Mouse (Mus musculus): ENCODE measurements around the gene Nptn. TPM values are rescaled to one million over a fixed set of nuclear protein-coding genes. Genes with fewer than 3 reads are reported as not detected.

Nptn gene
- polyA plus RNA-seq, 1 experiment: 349 TPM

DNA sequence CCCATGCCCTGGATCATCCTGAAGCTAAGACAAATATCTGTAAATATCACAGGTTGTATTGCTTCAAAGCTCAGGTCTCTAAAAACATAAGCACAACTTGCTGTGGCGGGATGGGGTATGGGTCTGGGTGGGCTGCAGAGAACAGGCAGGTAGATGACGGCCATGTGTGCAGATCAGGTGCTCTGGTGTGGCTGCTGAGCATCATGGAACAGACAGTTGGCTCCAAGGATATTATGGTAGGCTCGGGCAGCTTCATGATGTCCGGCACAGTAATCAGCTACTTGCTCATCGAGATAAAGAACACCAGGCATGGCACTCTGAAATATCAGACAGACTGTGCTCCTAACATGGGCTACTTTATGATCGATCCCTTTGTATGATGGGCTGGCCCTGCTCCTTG lies 87.8 kb downstream of the Nptn start:
- peaks cover 3% of the 10 kb centered on the region for H3K36me3 ChIP-seq (ENCODE audit: control insufficient read depth, insufficient read depth)
- H3K4me2 ChIP-seq (ENCODE audit: low read depth): no peak overlapping the region
- H3K79me2 ChIP-seq (ENCODE audit: control insufficient read depth, insufficient read depth): no peaks in the 10 kb centered on the region
- no peak overlapping the region for H3ac ChIP-seq (ENCODE audit: control insufficient read depth, insufficient read length)
- H3K4me3 ChIP-seq: no peak overlapping the region
- no peak for TF ChIP-seq CEBPB (IDR thresholded peaks at IDR 0.05; ENCODE audit: insufficient read depth, poor library complexity, severe bottlenecking)
- peak; percentile 59 for TF ChIP-seq POLR2AphosphoS2 (IDR thresholded peaks at IDR 0.05; ENCODE audit: insufficient read length, low read depth)
- H3K27me3 ChIP-seq (ENCODE audit: control insufficient read depth, insufficient read depth, insufficient read length): no peaks in the 10 kb centered on the region

DNA sequence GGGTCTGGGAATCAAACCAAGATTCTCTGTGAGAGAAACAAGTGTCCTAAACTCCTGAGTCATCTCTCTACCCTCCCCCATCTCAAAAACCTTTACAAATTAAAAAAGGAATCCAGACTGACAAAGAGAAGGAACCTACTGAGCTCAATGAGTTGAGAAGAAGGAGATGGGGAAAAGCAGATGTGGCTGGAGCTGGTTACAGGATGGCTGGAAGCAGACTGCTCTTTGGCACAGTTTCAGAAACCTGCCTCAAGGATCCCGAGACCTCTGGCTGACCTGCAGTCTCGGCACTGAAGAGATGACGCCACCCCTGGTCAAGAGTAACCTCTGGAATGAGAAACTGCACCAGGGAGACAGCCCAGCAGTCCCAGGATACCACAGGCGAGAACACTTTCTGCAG lies 90.4 kb downstream of the Nptn start:
- TF ChIP-seq SRF (IDR thresholded peaks at IDR 0.05; ENCODE audit: control insufficient read depth, insufficient read length, low read depth): no peak
- no peak for TF ChIP-seq POLR2A (IDR thresholded peaks at IDR 0.05; ENCODE audit: insufficient read length, low read depth)
- no peak for TF ChIP-seq MAX (IDR thresholded peaks at IDR 0.05; ENCODE audit: low read depth)
- no peak for TF ChIP-seq TCF12 (IDR thresholded peaks at IDR 0.05; ENCODE audit: insufficient read depth, poor library complexity, severe bottlenecking)
- TF ChIP-seq MYOD1 (IDR thresholded peaks at IDR 0.05; ENCODE audit: control insufficient read depth in 1 of 3, insufficient read length in 2 of 3, low read depth in 2 of 3): no peak
- TF ChIP-seq USF1 (IDR thresholded peaks at IDR 0.05; ENCODE audit: low read depth): no peak
- TF ChIP-seq MYOG (IDR thresholded peaks at IDR 0.05; ENCODE audit: control insufficient read depth in 1 of 3, insufficient read depth in 1 of 3, insufficient read length in 2 of 3, low read depth in 2 of 3): no peak
- TF ChIP-seq REST (IDR thresholded peaks at IDR 0.05; ENCODE audit: insufficient read depth, insufficient read length): no peak
- no peak for TF ChIP-seq POLR2AphosphoS2 (IDR thresholded peaks at IDR 0.05; ENCODE audit: insufficient read length, low read depth)
- TF ChIP-seq CEBPB (IDR thresholded peaks at IDR 0.05; ENCODE audit: insufficient read depth, poor library complexity, severe bottlenecking): no peak
- TF ChIP-seq E2F4 (IDR thresholded peaks at IDR 0.05; ENCODE audit: insufficient read depth): no peak
- no peak for TF ChIP-seq TCF3 (IDR thresholded peaks at IDR 0.05; ENCODE audit: insufficient read length, low read depth)
- H3K4me2 ChIP-seq (ENCODE audit: low read depth): peak overlapping the region; percentile 24

DNA sequence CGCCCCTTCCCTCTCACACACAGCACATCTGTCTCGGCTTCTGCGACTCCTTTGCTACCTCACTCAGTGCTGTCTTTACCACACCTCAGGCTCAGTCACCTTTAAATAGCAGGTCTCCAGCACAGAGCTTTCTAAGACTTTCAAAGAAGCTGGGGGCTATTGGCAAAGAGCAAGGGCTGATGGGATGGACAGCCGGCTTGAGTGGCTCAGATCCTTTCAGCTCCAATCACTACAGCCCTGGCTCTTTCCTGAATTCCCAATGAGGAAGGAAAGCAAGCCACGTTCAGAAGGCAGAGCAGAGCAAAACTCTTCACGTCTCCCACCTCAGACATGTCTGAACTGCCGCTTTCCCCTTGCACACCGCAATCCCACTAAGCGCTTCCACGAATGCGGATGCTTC lies 92.7 kb downstream of the Nptn start:
- Histone ChIP-seq H3K4me2 (ENCODE audit: low read depth) (no peak overlapping the region), H3K36me3 (ENCODE audit: control insufficient read depth, insufficient read depth) (no peaks in the 10 kb centered on the region), H3K27me3 (ENCODE audit: control insufficient read depth, insufficient read depth, insufficient read length) (no peaks in the 10 kb centered on the region), H3K4me3 (no peak overlapping the region), H3ac (ENCODE audit: control insufficient read depth, insufficient read length) (no peak overlapping the region), H3K79me2 (ENCODE audit: control insufficient read depth, insufficient read depth) (no peaks in the 10 kb centered on the region)
- TF ChIP-seq POLR2AphosphoS2 (IDR thresholded peaks at IDR 0.05; ENCODE audit: insufficient read length, low read depth) (no peak), MYOG (IDR thresholded peaks at IDR 0.05; ENCODE audit: control insufficient read depth in 1 of 3, insufficient read depth in 1 of 3, insufficient read length in 2 of 3, low read depth in 2 of 3) (no peak), E2F4 (IDR thresholded peaks at IDR 0.05; ENCODE audit: insufficient read depth) (no peak), USF1 (IDR thresholded peaks at IDR 0.05; ENCODE audit: low read depth) (no peak), REST (IDR thresholded peaks at IDR 0.05; ENCODE audit: insufficient read depth, insufficient read length) (no peak), POLR2A (IDR thresholded peaks at IDR 0.05; ENCODE audit: insufficient read length, low read depth) (no peak), CEBPB (IDR thresholded peaks at IDR 0.05; ENCODE audit: insufficient read depth, poor library complexity, severe bottlenecking) (no peak), MYOD1 (IDR thresholded peaks at IDR 0.05; ENCODE audit: control insufficient read depth in 1 of 3, insufficient read length in 2 of 3, low read depth in 2 of 3) (no peak)

More for the DNA sequence above, 90.4 kb downstream of the Nptn start:
- no peaks in the 10 kb centered on the region for H3K79me2 ChIP-seq (ENCODE audit: control insufficient read depth, insufficient read depth)
- H3K4me3 ChIP-seq: no peak overlapping the region
- no peak overlapping the region for H3ac ChIP-seq (ENCODE audit: control insufficient read depth, insufficient read length)
- H3K27me3 ChIP-seq (ENCODE audit: control insufficient read depth, insufficient read depth, insufficient read length): no peaks in the 10 kb centered on the region
- no peaks in the 10 kb centered on the region for H3K36me3 ChIP-seq (ENCODE audit: control insufficient read depth, insufficient read depth)

DNA sequence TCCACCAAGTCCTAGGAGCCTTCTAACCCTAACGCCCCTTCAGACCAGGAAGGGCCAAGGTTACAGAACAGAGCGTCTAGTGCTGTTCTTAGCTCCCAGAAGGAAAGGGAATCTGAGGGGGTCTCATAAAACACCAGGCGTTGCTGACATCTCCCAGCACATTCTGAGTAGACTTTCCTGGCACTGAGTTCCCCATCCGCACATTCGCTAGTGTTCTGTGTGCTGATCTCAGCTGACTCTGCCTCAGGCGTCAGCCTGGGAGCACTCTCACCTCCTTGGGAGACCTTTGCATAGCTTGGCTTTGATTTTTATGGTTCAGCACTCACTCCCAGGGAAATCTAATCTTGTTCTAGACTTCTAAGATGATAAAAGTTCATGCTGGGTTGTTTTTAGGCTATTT lies 93.3 kb downstream of the Nptn start:
- no peak for TF ChIP-seq TCF12 (IDR thresholded peaks at IDR 0.05; ENCODE audit: insufficient read depth, poor library complexity, severe bottlenecking)
- no peak for TF ChIP-seq REST (IDR thresholded peaks at IDR 0.05; ENCODE audit: insufficient read depth, insufficient read length)
- TF ChIP-seq MYOD1 (IDR thresholded peaks at IDR 0.05; ENCODE audit: control insufficient read depth in 1 of 3, insufficient read length in 2 of 3, low read depth in 2 of 3): no peak
- no peak for TF ChIP-seq TCF3 (IDR thresholded peaks at IDR 0.05; ENCODE audit: insufficient read length, low read depth)
- no peak for TF ChIP-seq SRF (IDR thresholded peaks at IDR 0.05; ENCODE audit: control insufficient read depth, insufficient read length, low read depth)
- TF ChIP-seq USF1 (IDR thresholded peaks at IDR 0.05; ENCODE audit: low read depth): no peak
- TF ChIP-seq POLR2AphosphoS2 (IDR thresholded peaks at IDR 0.05; ENCODE audit: insufficient read length, low read depth): no peak
- no peak for TF ChIP-seq MAX (IDR thresholded peaks at IDR 0.05; ENCODE audit: low read depth)
- no peak for TF ChIP-seq MYOG (IDR thresholded peaks at IDR 0.05; ENCODE audit: control insufficient read depth in 1 of 3, insufficient read depth in 1 of 3, insufficient read length in 2 of 3, low read depth in 2 of 3)
- no peak for TF ChIP-seq E2F4 (IDR thresholded peaks at IDR 0.05; ENCODE audit: insufficient read depth)
- no peak for TF ChIP-seq CEBPB (IDR thresholded peaks at IDR 0.05; ENCODE audit: insufficient read depth, poor library complexity, severe bottlenecking)
- TF ChIP-seq POLR2A (IDR thresholded peaks at IDR 0.05; ENCODE audit: insufficient read length, low read depth): no peak
- no peaks in the 10 kb centered on the region for H3K36me3 ChIP-seq (ENCODE audit: control insufficient read depth, insufficient read depth)
- H3K79me2 ChIP-seq (ENCODE audit: control insufficient read depth, insufficient read depth): no peaks in the 10 kb centered on the region
- H3ac ChIP-seq (ENCODE audit: control insufficient read depth, insufficient read length): no peak overlapping the region
- H3K4me3 ChIP-seq: no peak overlapping the region
- H3K4me2 ChIP-seq (ENCODE audit: low read depth): no peak overlapping the region
- no peaks in the 10 kb centered on the region for H3K27me3 ChIP-seq (ENCODE audit: control insufficient read depth, insufficient read depth, insufficient read length)

DNA sequence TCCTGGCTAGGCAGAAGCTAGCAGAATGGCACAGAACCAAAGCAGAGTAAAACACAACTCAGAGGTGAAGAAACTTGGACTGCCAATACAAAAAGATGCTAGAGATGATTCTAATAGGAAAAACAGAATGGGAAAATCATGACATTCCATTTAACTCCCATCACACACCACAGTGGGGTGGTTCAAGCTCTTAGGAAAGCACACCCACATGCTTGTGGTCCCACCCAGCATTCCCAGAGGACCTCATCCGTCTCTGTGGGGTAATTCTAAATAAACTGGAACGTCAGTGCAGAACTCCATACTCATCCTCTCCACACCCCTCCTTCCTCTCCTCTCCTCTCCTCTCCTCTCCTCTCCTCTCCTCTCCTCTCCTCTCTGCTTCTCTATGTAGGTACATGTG lies 99.4 kb downstream of the Nptn start:
- Histone ChIP-seq H3ac (ENCODE audit: control insufficient read depth, insufficient read length) (no peak overlapping the region), H3K36me3 (ENCODE audit: control insufficient read depth, insufficient read depth) (no peaks in the 10 kb centered on the region), H3K27me3 (ENCODE audit: control insufficient read depth, insufficient read depth, insufficient read length) (no peaks in the 10 kb centered on the region), H3K79me2 (ENCODE audit: control insufficient read depth, insufficient read depth) (no peaks in the 10 kb centered on the region), H3K4me2 (ENCODE audit: low read depth) (peak overlapping the region; percentile 10), H3K4me3 (no peak overlapping the region)
- no peak for TF ChIP-seq E2F4 (IDR thresholded peaks at IDR 0.05; ENCODE audit: insufficient read depth)
- TF ChIP-seq POLR2A (IDR thresholded peaks at IDR 0.05; ENCODE audit: insufficient read length, low read depth): no peak
- no peak for TF ChIP-seq CEBPB (IDR thresholded peaks at IDR 0.05; ENCODE audit: insufficient read depth, poor library complexity, severe bottlenecking)

Data from myocyte (in vitro differentiated cells).